Mouse (Mus musculus): ENCODE measurements at regions not wholly inside any gene's neighbourhood (a gene's known extent, or its start where the extent isn't known, plus 50 kb on each side); places are given as distances from the start of the nearest gene placed in this dataset.

- Histone ChIP-seq H3K4me3 (ENCODE audit: extremely low read depth, insufficient read depth, insufficient read length) (no peak overlapping the region), H3K27ac (ENCODE audit: insufficient read depth, low read length) (no peak overlapping the region), H3K36me3 (ENCODE audit: control insufficient read depth, insufficient read depth, low read length) (no peaks in the 10 kb centered on the region), H3K4me1 (ENCODE audit: control insufficient read depth, insufficient read depth, insufficient read length) (no peaks in the 10 kb centered on the region), H3K27me3 (ENCODE audit: control insufficient read depth, insufficient read depth, low read length) (no peaks in the 10 kb centered on the region)
- DNase-seq (ENCODE audit: low read depth in 1 of 2, low spot score in 2 of 2), result no peak
- TF ChIP-seq POLR2A (IDR thresholded peaks at IDR 0.05; ENCODE audit: low read depth, low read length), result no peak
- TF ChIP-seq CTCF (IDR thresholded peaks at IDR 0.05; ENCODE audit: extremely low read depth, insufficient read depth, insufficient read length, insufficient replicate concordance), result no peak
- 89% methylated on average over 16 of the region's 16 CpGs for WGBS
These were observed 64.3 kb downstream of the H2al2a start for GRCm38 (mm10) chr2:17932426-17932931.

GRCm38 (mm10) chr2:17931881-17932280 lies 64.9 kb downstream of the H2al2a start:
- no peak overlapping the region for H3K27ac ChIP-seq (ENCODE audit: insufficient read depth, low read length)
- 20% methylated on average over 5 of the region's 5 CpGs for WGBS
- TF ChIP-seq POLR2A (IDR thresholded peaks at IDR 0.05; ENCODE audit: low read depth, low read length) (no peak), CTCF (IDR thresholded peaks at IDR 0.05; ENCODE audit: extremely low read depth, insufficient read depth, insufficient read length, insufficient replicate concordance) (no peak)
- H3K4me1 ChIP-seq (ENCODE audit: control insufficient read depth, insufficient read depth, insufficient read length), result no peaks in the 10 kb centered on the region
- no peaks in the 10 kb centered on the region for H3K27me3 ChIP-seq (ENCODE audit: control insufficient read depth, insufficient read depth, low read length)
- H3K4me3 ChIP-seq (ENCODE audit: extremely low read depth, insufficient read depth, insufficient read length), result no peak overlapping the region
- no peaks in the 10 kb centered on the region for H3K36me3 ChIP-seq (ENCODE audit: control insufficient read depth, insufficient read depth, low read length)
- peak; percentile 31 to 42 for DNase-seq (ENCODE audit: low read depth in 1 of 2, low spot score in 2 of 2)

- DNase-seq (ENCODE audit: low read depth in 1 of 2, low spot score in 2 of 2), result no peak
- Histone ChIP-seq H3K4me1 (ENCODE audit: control insufficient read depth, insufficient read depth, insufficient read length) (no peaks in the 10 kb centered on the region), H3K27ac (ENCODE audit: insufficient read depth, low read length) (no peak overlapping the region), H3K36me3 (ENCODE audit: control insufficient read depth, insufficient read depth, low read length) (no peaks in the 10 kb centered on the region), H3K4me3 (ENCODE audit: extremely low read depth, insufficient read depth, insufficient read length) (no peak overlapping the region), H3K27me3 (ENCODE audit: control insufficient read depth, insufficient read depth, low read length) (no peaks in the 10 kb centered on the region)
- TF ChIP-seq CTCF (IDR thresholded peaks at IDR 0.05; ENCODE audit: extremely low read depth, insufficient read depth, insufficient read length, insufficient replicate concordance) (no peak), POLR2A (IDR thresholded peaks at IDR 0.05; ENCODE audit: low read depth, low read length) (no peak)
- 69% methylated on average over 1 of the region's 1 CpGs for WGBS
These were observed 77.7 kb downstream of the H2al2a start for GRCm38 (mm10) chr2:17918861-17919648.

- no peak for DNase-seq (ENCODE audit: low read depth in 1 of 2, low spot score in 2 of 2)
- no peak overlapping the region for H3K27ac ChIP-seq (ENCODE audit: insufficient read depth, low read length)
- H3K4me1 ChIP-seq (ENCODE audit: control insufficient read depth, insufficient read depth, insufficient read length), result no peaks in the 10 kb centered on the region
- no peak overlapping the region for H3K4me3 ChIP-seq (ENCODE audit: extremely low read depth, insufficient read depth, insufficient read length)
- H3K27me3 ChIP-seq (ENCODE audit: control insufficient read depth, insufficient read depth, low read length), result no peaks in the 10 kb centered on the region
- no peaks in the 10 kb centered on the region for H3K36me3 ChIP-seq (ENCODE audit: control insufficient read depth, insufficient read depth, low read length)
- TF ChIP-seq POLR2A (IDR thresholded peaks at IDR 0.05; ENCODE audit: low read depth, low read length) (no peak), CTCF (IDR thresholded peaks at IDR 0.05; ENCODE audit: extremely low read depth, insufficient read depth, insufficient read length, insufficient replicate concordance) (no peak)
- 54% methylated on average over 8 of the region's 8 CpGs for WGBS
These were observed 79.4 kb downstream of the H2al2a start for GRCm38 (mm10) chr2:17917238-17917946.

- no peaks in the 10 kb centered on the region for H3K27me3 ChIP-seq (ENCODE audit: control insufficient read depth, insufficient read depth, low read length)
- no peak for TF ChIP-seq CTCF (IDR thresholded peaks at IDR 0.05; ENCODE audit: extremely low read depth, insufficient read depth, insufficient read length, insufficient replicate concordance)
- TF ChIP-seq POLR2A (IDR thresholded peaks at IDR 0.05; ENCODE audit: low read depth, low read length), result no peak
- H3K4me3 ChIP-seq (ENCODE audit: extremely low read depth, insufficient read depth, insufficient read length), result no peak overlapping the region
- no peak overlapping the region for H3K27ac ChIP-seq (ENCODE audit: insufficient read depth, low read length)
- WGBS, result 80% methylated on average over 1 of the region's 1 CpGs
- no peaks in the 10 kb centered on the region for H3K36me3 ChIP-seq (ENCODE audit: control insufficient read depth, insufficient read depth, low read length)
- H3K4me1 ChIP-seq (ENCODE audit: control insufficient read depth, insufficient read depth, insufficient read length), result no peaks in the 10 kb centered on the region
- no peak for DNase-seq (ENCODE audit: low read depth in 1 of 2, low spot score in 2 of 2)
These were observed 94.1 kb downstream of the H2al2a start for GRCm38 (mm10) chr2:17902616-17903015.

- H3K4me1 ChIP-seq (ENCODE audit: control insufficient read depth, insufficient read depth, insufficient read length), result no peaks in the 10 kb centered on the region
- TF ChIP-seq POLR2A (IDR thresholded peaks at IDR 0.05; ENCODE audit: low read depth, low read length), result no peak
- TF ChIP-seq CTCF (IDR thresholded peaks at IDR 0.05; ENCODE audit: extremely low read depth, insufficient read depth, insufficient read length, insufficient replicate concordance), result no peak
- WGBS, result 83% methylated on average over 8 of the region's 8 CpGs
- H3K36me3 ChIP-seq (ENCODE audit: control insufficient read depth, insufficient read depth, low read length), result no peaks in the 10 kb centered on the region
- DNase-seq (ENCODE audit: low read depth in 1 of 2, low spot score in 2 of 2), result no peak
- H3K27me3 ChIP-seq (ENCODE audit: control insufficient read depth, insufficient read depth, low read length), result no peaks in the 10 kb centered on the region
- no peak overlapping the region for H3K4me3 ChIP-seq (ENCODE audit: extremely low read depth, insufficient read depth, insufficient read length)
- H3K27ac ChIP-seq (ENCODE audit: insufficient read depth, low read length), result no peak overlapping the region
These were observed 96.6 kb downstream of the H2al2a start for GRCm38 (mm10) chr2:17900202-17900601.
